Mouse (Mus musculus) MEL (cell line): ENCODE results near the gene Cntnap5b.

Experiments
- CHD1 ChIP-seq: IDR thresholded peaks from 2 replicates; pipeline ENCODE4 v1.6.1; 2012; ENCODE audit warnings: low read depth, mild to moderate bottlenecking, inconsistent platforms, low read length, improper control_type of control experiment
- CHD2 ChIP-seq: IDR thresholded peaks from 2 replicates; pipeline ENCODE4 v1.6.1; 2011; ENCODE audit warnings: low read length, improper control_type of control experiment
- CTCF ChIP-seq, 3 experiments: IDR thresholded peaks in 2 of 3; conservative IDR thresholded peaks in 1 of 3; 2 replicates each; pipeline ENCODE4 v1.5.1; 2011 to 2012; ENCODE audit warnings: low read length in 3 of 3, low read depth in 2 of 3, mild to moderate bottlenecking in 2 of 3, improper control_type of control experiment in 1 of 3, inconsistent platforms in 1 of 3, mixed read lengths in 1 of 3, moderate library complexity in 1 of 3; ENCODE audit not compliant: control insufficient read depth in 1 of 3, insufficient read depth in 1 of 3, poor library complexity in 1 of 3, severe bottlenecking in 1 of 3
- EP300 ChIP-seq, 2 experiments: IDR thresholded peaks; 2 replicates each; pipeline ENCODE4 v1.6.1; 2011; ENCODE audit warnings: improper control_type of control experiment in 2 of 2, low read length in 2 of 2, low read depth in 1 of 2, mild to moderate bottlenecking in 1 of 2
- ETS1 ChIP-seq: IDR thresholded peaks from 2 replicates; pipeline ENCODE4 v1.6.1; 2012; ENCODE audit warnings: low read depth, mild to moderate bottlenecking, inconsistent platforms, low read length, improper control_type of control experiment, moderate library complexity
- HCFC1 ChIP-seq: IDR thresholded peaks from 2 replicates; pipeline ENCODE4 v1.6.1; 2012; ENCODE audit warnings: low read depth, mild to moderate bottlenecking, inconsistent platforms, low read length, improper control_type of control experiment, moderate library complexity
- MAFK ChIP-seq: IDR thresholded peaks from 2 replicates; pipeline ENCODE4 v1.6.1; 2011; ENCODE audit warnings: low read depth, mild to moderate bottlenecking, low read length, improper control_type of control experiment, borderline replicate concordance
- MAZ ChIP-seq: IDR thresholded peaks from 2 replicates; pipeline ENCODE4 v1.6.1; 2012; ENCODE audit warnings: low read depth, mild to moderate bottlenecking, inconsistent platforms, low read length, improper control_type of control experiment
- MYC ChIP-seq: IDR thresholded peaks from 2 replicates; pipeline ENCODE4 v1.6.1; 2011; ENCODE audit warnings: low read depth, mild to moderate bottlenecking, low read length, improper control_type of control experiment, moderate library complexity
- POLR2A ChIP-seq, 2 experiments: IDR thresholded peaks; 2 replicates each; pipeline ENCODE4 v1.6.1; 2011 to 2012; ENCODE audit warnings: low read length in 2 of 2, mild to moderate bottlenecking in 2 of 2, control low read depth in 1 of 2, improper control_type of control experiment in 1 of 2, low read depth in 1 of 2, moderate library complexity in 1 of 2; ENCODE audit not compliant: control insufficient read depth in 1 of 2, insufficient read depth in 1 of 2, poor library complexity in 1 of 2
- TBP ChIP-seq: IDR thresholded peaks from 2 replicates; pipeline ENCODE4 v1.8.0; 2011; ENCODE audit warnings: low read depth, low read length, improper control_type of control experiment
- TCF12 ChIP-seq: IDR thresholded peaks from 2 replicates; pipeline ENCODE4 v1.6.1; 2014; ENCODE audit warnings: low read depth, mild to moderate bottlenecking, inconsistent platforms, low read length, improper control_type of control experiment, moderate library complexity
- UBTF ChIP-seq: IDR thresholded peaks from 2 replicates; pipeline ENCODE4 v1.6.1; 2012; ENCODE audit warnings: low read depth, mild to moderate bottlenecking, inconsistent platforms, low read length, improper control_type of control experiment, moderate library complexity, borderline replicate concordance; ENCODE audit not compliant: insufficient read depth

- TF ChIP-seq MAFK (no peak), MYC (no peak), UBTF (no peak), CTCF (IDR thresholded peaks at IDR 0.05 in 2 of 3, conservative IDR thresholded peaks at IDR 0.05 in 1 of 3; ENCODE audit: control insufficient read depth in 1 of 3, insufficient read depth in 1 of 3, low read depth in 2 of 3, low read length in 3 of 3, poor library complexity in 1 of 3, severe bottlenecking in 1 of 3) (no peak), TBP (no peak), CHD2 (no peak), MAZ (no peak), TCF12 (no peak), POLR2A (IDR thresholded peaks at IDR 0.05; ENCODE audit: control insufficient read depth in 1 of 2, insufficient read depth in 1 of 2, low read depth in 1 of 2, low read length in 2 of 2, poor library complexity in 1 of 2) (no peak), CHD1 (no peak), HCFC1 (no peak), ETS1 (no peak), EP300 (IDR thresholded peaks at IDR 0.05; ENCODE audit: low read depth in 1 of 2, low read length in 2 of 2) (no peak)
These were observed 692.7 kb downstream of the Cntnap5b start for GRCm38 (mm10) chr1:100465226-100465625.
